Mouse (Mus musculus) kidney, adult 2 months (tissue): ENCODE results near the gene Rasgrp3.

ENCODE experiments used
- CTCF ChIP-seq: fragments of 200-500 bp; conservative IDR thresholded peaks from 2 replicates; pipeline ENCODE4 v1.5.1; 2011; ENCODE audit warnings: low read depth, mild to moderate bottlenecking, control low read depth, low read length, moderate library complexity, mixed read lengths; ENCODE audit not compliant: insufficient read depth, insufficient read length
- POLR2A ChIP-seq: fragments of 200-500 bp; IDR thresholded peaks from one replicate; pipeline ENCODE4 v1.6.1; 2011; ENCODE audit warnings: low read depth, low read length, control low read depth

DNA sequence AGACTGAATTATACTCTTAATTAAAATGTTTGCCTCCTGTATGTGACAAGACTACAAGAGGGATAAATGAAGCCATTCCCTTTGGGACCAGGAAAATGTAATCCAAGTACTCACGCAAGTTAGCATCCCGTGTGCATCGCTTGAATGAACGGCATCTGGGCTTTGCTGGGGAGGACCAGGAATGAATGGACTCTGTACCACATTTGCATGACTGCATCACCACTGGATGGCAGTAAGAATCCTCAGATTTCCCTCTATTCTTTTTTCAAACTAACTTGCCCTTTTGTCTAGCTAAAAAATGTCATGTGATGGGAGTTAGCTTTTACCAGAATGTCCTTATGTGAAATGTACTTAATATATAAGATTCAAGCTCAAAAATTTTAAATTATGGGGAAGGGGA, 29.3 kb upstream of the Rasgrp3 start:
- TF ChIP-seq CTCF (peak; percentile 33; the same call in 1 of the 2 replicates), POLR2A (no peak)
